8 mouse cellular contexts compared by ENCODE assay signal in the genomic region with DNA sequence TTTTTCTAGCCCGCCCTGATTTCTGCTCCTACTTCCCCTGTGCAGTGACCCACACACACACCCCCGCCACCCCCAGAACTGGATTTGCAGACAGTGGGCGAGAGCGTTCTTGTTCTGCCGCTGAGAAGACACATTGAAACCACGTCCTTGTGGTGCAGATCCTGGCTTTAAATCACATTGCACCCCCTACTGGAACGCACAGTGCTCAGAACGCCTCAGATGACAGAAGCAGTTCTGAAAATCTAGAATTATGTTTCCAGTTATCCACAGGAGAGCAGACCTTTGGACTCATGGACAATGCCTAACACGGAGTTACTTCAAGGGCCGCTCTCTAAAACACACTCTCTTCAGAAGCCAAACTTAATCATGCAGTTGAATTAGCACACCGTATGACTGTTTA. TPM values are rescaled to one million over a fixed set of nuclear protein-coding genes. Genes with fewer than 3 reads are reported as not detected.
A peak's percentile ranks its signal among the peaks of the same experiment; 100 is the strongest.
DNase-seq lines count a peak whose midpoint lies in the region; ATAC-seq and TF ChIP-seq lines count a peak whose summit lies in the region.

No protein-coding gene starts in this region.

- no peak overlapping the region for H3K4me2 ChIP-seq in liver, embryonic 14.5 days (ENCODE audit: low read depth)
- no peak overlapping the region for H3K4me2 ChIP-seq in liver, embryonic 12.5 days
- peak overlapping the region; percentile 31; the same call in 1 of the 2 replicates for H3K4me2 ChIP-seq in hindbrain, embryonic 15.5 days

- no peak overlapping the region for H3K27ac ChIP-seq in liver, embryonic 14.5 days
- no peak overlapping the region for H3K27ac ChIP-seq in liver, embryonic 12.5 days
- H3K27ac ChIP-seq in hindbrain, embryonic 15.5 days (replicated peaks), result 0 out of 2 replicates have a peak overlapping the region, but pooled peaks have one; percentile 21
- H3K27ac ChIP-seq in thymus, adult 2 months (ENCODE audit: control insufficient read depth, insufficient read depth, low read length), result no peak overlapping the region

- H3K36me3 ChIP-seq in liver, embryonic 14.5 days (replicated peaks; ENCODE audit: control insufficient read depth, insufficient read depth, low read depth), result no peaks in the 10 kb centered on the region
- no peaks in the 10 kb centered on the region for H3K36me3 ChIP-seq in liver, embryonic 12.5 days
- H3K36me3 ChIP-seq in hindbrain, embryonic 15.5 days, result no peaks in the 10 kb centered on the region
- H3K36me3 ChIP-seq in thymus, adult 2 months (ENCODE audit: control insufficient read depth, insufficient read depth, low read length), result no peaks in the 10 kb centered on the region

- no peaks in the 10 kb centered on the region for H3K9me3 ChIP-seq in liver, embryonic 14.5 days (ENCODE audit: control insufficient read depth, low read length)
- H3K9me3 ChIP-seq in liver, embryonic 12.5 days (replicated peaks), result no peaks in the 10 kb centered on the region
- H3K9me3 ChIP-seq in hindbrain, embryonic 15.5 days, result no peaks in the 10 kb centered on the region

- no peak for TF ChIP-seq POLR2A in thymus, adult 2 months (IDR thresholded peaks at IDR 0.05; ENCODE audit: control insufficient read depth, extremely low read depth, insufficient read depth, low read length, poor library complexity)

- DNase-seq in adrenal gland, adult (ENCODE audit: inconsistent age in 2 of 2, low spot score in 1 of 2), result peak; percentile 34 to 71
- no peak for DNase-seq in adrenal gland, postnatal 4 days (ENCODE audit: low spot score in 2 of 2)
- DNase-seq in liver, embryonic 14.5 days (ENCODE audit: low read depth in 3 of 3, low spot score in 3 of 3), result no peak
- DNase-seq in mesoderm, embryonic 11.5 days (ENCODE audit: low read depth, low spot score), result peak; percentile 32
- no peak for DNase-seq in thymus, adult 2 months
- no peak for DNase-seq in gastrocnemius, postnatal 25 days

- H3K9ac ChIP-seq in liver, embryonic 14.5 days (replicated peaks), result no peak overlapping the region
- no peak overlapping the region for H3K9ac ChIP-seq in liver, embryonic 12.5 days
- no peak overlapping the region for H3K9ac ChIP-seq in hindbrain, embryonic 15.5 days

- WGBS in liver, embryonic 14.5 days (ENCODE audit: insufficient replicate concordance), result 47% methylated on average over 11 of the region's 11 CpGs
- 52% methylated on average over 11 of the region's 11 CpGs for WGBS in liver, embryonic 12.5 days (ENCODE audit: insufficient replicate concordance)
- WGBS in hindbrain, embryonic 15.5 days, result 40% methylated on average over 11 of the region's 11 CpGs
- WGBS in thymus, adult 2 months, result 31% methylated on average over 11 of the region's 11 CpGs

- peak; percentile 33 for TF ChIP-seq CTCF in liver, embryonic 14.5 days (IDR thresholded peaks at IDR 0.05; ENCODE audit: low read depth)
- TF ChIP-seq CTCF in thymus, adult 2 months (IDR thresholded peaks at IDR 0.05; ENCODE audit: borderline replicate concordance, control insufficient read depth, extremely low read depth, insufficient read depth, low read length, poor library complexity), result no peak

- no peaks in the 10 kb centered on the region for H3K27me3 ChIP-seq in liver, embryonic 14.5 days (ENCODE audit: control insufficient read depth, insufficient read depth, low read length)
- 0 out of 2 replicates have a peak, but pooled peaks cover 6% of the 10 kb centered on the region for H3K27me3 ChIP-seq in liver, embryonic 12.5 days (replicated peaks)
- H3K27me3 ChIP-seq in hindbrain, embryonic 15.5 days, result no peaks in the 10 kb centered on the region
- H3K27me3 ChIP-seq in thymus, adult 2 months (ENCODE audit: control insufficient read depth, insufficient read depth, low read length), result no peaks in the 10 kb centered on the region

- no peak for TF ChIP-seq EP300 in liver, embryonic 14.5 days (IDR thresholded peaks at IDR 0.05; ENCODE audit: low read depth)

- H3K4me1 ChIP-seq in liver, embryonic 14.5 days (replicated peaks; ENCODE audit: control insufficient read depth in 2 of 2, insufficient read depth in 2 of 2, low read length in 1 of 2), result no peaks in the 10 kb centered on the region
- H3K4me1 ChIP-seq in liver, embryonic 12.5 days, result no peaks in the 10 kb centered on the region
- H3K4me1 ChIP-seq in hindbrain, embryonic 15.5 days (replicated peaks), result peaks cover 9% of the 10 kb centered on the region; the same call in 1 of the 2 replicates
- H3K4me1 ChIP-seq in thymus, adult 2 months (replicated peaks; ENCODE audit: control insufficient read depth, insufficient read depth, low read length), result no peaks in the 10 kb centered on the region

- H3K4me3 ChIP-seq in liver, embryonic 14.5 days (ENCODE audit: insufficient read depth in 1 of 2, low read depth in 2 of 2, low read length in 2 of 2), result no peak overlapping the region
- H3K4me3 ChIP-seq in liver, embryonic 12.5 days, result no peak overlapping the region
- no peak overlapping the region for H3K4me3 ChIP-seq in hindbrain, embryonic 15.5 days
- no peak overlapping the region for H3K4me3 ChIP-seq in thymus, adult 2 months (ENCODE audit: control insufficient read depth, insufficient read depth, low read length)

- no peak for ATAC-seq in liver, embryonic 14.5 days (ENCODE audit: insufficient read depth)
- no peak for ATAC-seq in liver, embryonic 12.5 days
- no peak for ATAC-seq in hindbrain, embryonic 15.5 days (ENCODE audit: low FRiP score, low read depth)

RNA-seq across cellular contexts. Expression of a gene that starts 16.6 kb away (rescaled TPM):
- 10 to 100 TPM; 21.3 to 25.8 TPM for total RNA-seq in adrenal gland, postnatal 4 days (2021)
- 6.2 and 9.8 TPM in 2 replicates for polyA plus RNA-seq in liver, embryonic 14.5 days (2012; rRNA removed)
- polyA plus RNA-seq in liver, embryonic 14.5 days (2014; fragmentation: Nextera tagmentation; extraction: Ambion mirVana), result 8.7 and 12.9 TPM in 2 replicates
- polyA plus RNA-seq in liver, embryonic 12.5 days (2016; fragmentation: Nextera tagmentation; extraction: Ambion mirVana), result 18.6 and 19.2 TPM in 2 replicates
- polyA plus RNA-seq in hindbrain, embryonic 15.5 days (2015; fragmentation: Nextera tagmentation; extraction: Ambion mirVana), result 17.8 and 20.0 TPM in 2 replicates
- polyA plus RNA-seq in thymus, adult 2 months (2012; rRNA removed), result 15.7 and 17.7 TPM in 2 replicates
- total RNA-seq in gastrocnemius, postnatal 25 days (2021), result 1 to 10 TPM; 7.7 to 9.6 TPM

RNA-seq across cellular contexts. Expression of a gene that starts 18.8 kb away (rescaled TPM):
- total RNA-seq in adrenal gland, postnatal 4 days (2021), result not detected
- polyA plus RNA-seq in liver, embryonic 14.5 days (2012; rRNA removed), result not detected in 2 replicates
- not detected in 2 replicates for polyA plus RNA-seq in liver, embryonic 14.5 days (2014; fragmentation: Nextera tagmentation; extraction: Ambion mirVana)
- not detected in 2 replicates for polyA plus RNA-seq in liver, embryonic 12.5 days (2016; fragmentation: Nextera tagmentation; extraction: Ambion mirVana)
- polyA plus RNA-seq in hindbrain, embryonic 15.5 days (2015; fragmentation: Nextera tagmentation; extraction: Ambion mirVana), result not detected in 2 replicates
- polyA plus RNA-seq in thymus, adult 2 months (2012; rRNA removed), result not detected in 2 replicates
- not detected for total RNA-seq in gastrocnemius, postnatal 25 days (2021)

RNA-seq across cellular contexts. Expression of a gene that starts 59.1 kb away (rescaled TPM):
- not detected for total RNA-seq in adrenal gland, postnatal 4 days (2021)
- polyA plus RNA-seq in liver, embryonic 14.5 days (2012; rRNA removed), result 0.04 and 0.08 TPM in 2 replicates
- not detected in 2 replicates for polyA plus RNA-seq in liver, embryonic 14.5 days (2014; fragmentation: Nextera tagmentation; extraction: Ambion mirVana)
- not detected in 2 replicates for polyA plus RNA-seq in liver, embryonic 12.5 days (2016; fragmentation: Nextera tagmentation; extraction: Ambion mirVana)
- 0.09 and 0.18 TPM in 2 replicates for polyA plus RNA-seq in hindbrain, embryonic 15.5 days (2015; fragmentation: Nextera tagmentation; extraction: Ambion mirVana)
- polyA plus RNA-seq in thymus, adult 2 months (2012; rRNA removed), result not detected in 2 replicates
- total RNA-seq in gastrocnemius, postnatal 25 days (2021), result not detected

Comparison
In these comparisons a context has a peak if more than half of its experiments do, and no peak if none do; other contexts are left out.
1. DNase-seq: peak in adrenal gland, adult (2 of 2) and mesoderm, embryonic 11.5 days (single experiment); none in adrenal gland, postnatal 4 days (0 of 2), liver, embryonic 14.5 days (0 of 3), thymus, adult 2 months (single experiment) and gastrocnemius, postnatal 25 days (single experiment).